Mouse (Mus musculus) brain, embryonic 14.5 days (tissue): ENCODE data around the gene Ttbk2. TPM values are rescaled to one million over a fixed set of nuclear protein-coding genes. Genes with fewer than 3 reads are reported as not detected.

Source experiments
- DNase-seq: peaks from one replicate; pipeline ENCODE4 v3.0.0-alpha.2; 2011; ENCODE audit warnings: low read depth
- CTCF ChIP-seq: fragments of 200-500 bp; IDR thresholded peaks from 2 replicates; pipeline ENCODE4 v1.5.1; 2012; ENCODE audit warnings: inconsistent platforms, mild to moderate bottlenecking, moderate library complexity, borderline replicate concordance; ENCODE audit not compliant: insufficient read depth, insufficient read length; ENCODE audit errors: extremely low read depth
- POLR2A ChIP-seq: fragments of 200-500 bp; IDR thresholded peaks from 2 replicates; pipeline ENCODE4 v1.6.1; 2012; ENCODE audit warnings: mild to moderate bottlenecking, inconsistent platforms, borderline replicate concordance; ENCODE audit not compliant: poor library complexity, insufficient read depth, insufficient read length, severe bottlenecking; ENCODE audit errors: extremely low read depth
- polyA plus RNA-seq: library from polyadenylated mRNA; depleted of rRNA; stranded (reverse); fragments of >200 nt; gene quantifications from 2 replicates; pipeline ENCODE4 v1.2.3, GENCODE M21; 2012; rRNA removed

Ttbk2 gene
- 18.7 and 25.1 TPM in 2 replicates for polyA plus RNA-seq

DNA sequence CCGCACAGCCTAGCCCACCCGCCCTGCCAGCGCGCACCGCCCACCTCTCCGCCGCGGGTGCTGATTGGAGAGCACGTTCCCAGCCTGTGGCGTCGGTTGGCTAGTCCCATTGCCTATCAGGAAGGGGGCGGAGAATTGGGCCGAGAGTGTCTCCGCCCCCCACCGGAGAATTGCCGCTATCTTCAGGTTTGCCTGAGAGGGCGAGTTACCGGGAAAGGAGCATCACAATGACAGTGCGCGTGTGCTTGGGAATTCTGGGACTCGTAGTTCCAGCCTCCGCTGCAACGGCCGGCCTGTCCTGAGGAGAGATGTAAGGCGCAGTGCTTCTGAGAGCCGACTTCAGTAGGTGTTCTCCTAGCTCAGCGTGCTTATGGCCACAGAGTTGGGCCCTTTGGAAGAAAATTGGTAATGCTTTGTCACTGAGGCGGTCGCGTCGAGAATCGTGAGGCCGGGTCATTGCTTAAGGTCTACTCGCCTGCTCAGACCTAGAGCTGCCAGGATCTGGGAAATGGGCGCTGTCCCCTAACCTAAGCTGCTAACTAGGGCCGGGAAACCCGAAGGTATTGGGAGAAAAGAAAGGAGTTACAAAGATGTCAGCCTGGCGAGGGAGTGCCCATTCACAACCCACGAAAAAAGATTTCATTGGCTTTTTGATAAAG is at the start of gene Ttbk2:
Gene Ttbk2 (minus strand): TSS at position 181 of the 659 bp plus-strand sequence.
- TF ChIP-seq POLR2A (peak; percentile 35; the same call in 1 of the 2 replicates), CTCF (peak; percentile 22; the same call in 1 of the 2 replicates)
- peak; percentile 99 for DNase-seq

DNA sequence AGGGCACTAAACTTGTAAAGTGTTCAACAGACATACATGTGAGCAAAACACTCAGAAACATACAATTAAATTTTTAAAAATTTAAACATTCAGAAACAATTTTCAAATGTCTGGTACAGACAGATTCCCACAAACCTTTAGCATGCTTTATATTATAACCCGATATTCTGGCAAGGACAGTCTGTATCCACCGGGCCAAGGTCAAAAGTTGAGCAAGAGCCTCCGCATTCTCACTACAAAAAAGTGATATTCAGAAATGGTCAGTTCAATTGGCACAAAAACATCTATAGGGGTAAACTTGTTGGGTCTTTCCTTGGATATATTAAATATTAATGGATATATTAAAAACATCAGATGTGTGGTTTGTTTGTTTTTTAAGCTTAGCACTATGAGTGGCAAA is 46.0 kb upstream of the Ttbk2 start:
- TF ChIP-seq POLR2A: no peak
- TF ChIP-seq CTCF: no peak
- DNase-seq: no peak

DNA sequence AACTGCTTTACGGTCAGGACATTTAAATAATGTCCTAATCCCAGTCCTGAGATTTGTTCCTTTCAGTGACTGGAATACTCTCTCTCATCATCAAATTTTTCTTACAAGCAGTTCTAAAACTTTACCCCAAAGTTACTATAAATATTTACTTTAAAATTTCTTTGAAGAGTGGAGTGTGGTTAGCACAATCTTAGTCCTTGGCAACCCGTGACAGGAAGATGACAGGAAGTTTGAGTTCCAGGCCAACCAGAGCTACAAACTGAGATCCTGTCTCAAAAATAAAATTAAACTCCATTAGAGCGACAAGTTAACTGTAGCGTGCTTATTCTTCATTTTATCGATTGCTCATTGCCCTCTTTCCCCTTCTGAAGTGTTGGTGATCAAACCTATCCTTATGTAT is 37.2 kb upstream of the Ttbk2 start:
- TF ChIP-seq CTCF (no peak), POLR2A (no peak)
- DNase-seq: no peak

DNA sequence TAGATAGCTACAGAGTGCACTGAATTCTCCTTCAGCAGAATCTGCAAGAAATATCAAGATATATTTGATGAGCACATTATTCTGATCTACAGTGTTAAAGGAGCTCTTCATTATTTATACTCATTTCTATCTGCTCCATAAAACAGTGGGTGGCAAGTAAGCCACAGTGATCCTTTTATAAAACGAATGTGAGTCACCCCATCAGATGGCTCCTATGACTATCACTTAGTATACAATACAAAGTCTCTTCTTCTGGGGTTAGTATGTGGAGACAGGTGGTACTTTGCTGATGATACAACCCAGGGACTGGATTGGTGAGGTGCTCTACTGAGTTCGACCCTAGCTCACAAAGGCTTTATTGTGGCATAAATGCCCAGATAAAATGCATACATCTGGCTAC is 22.8 kb upstream of the Ttbk2 start:
- DNase-seq: no peak
- no peak for TF ChIP-seq CTCF
- TF ChIP-seq POLR2A: no peak

DNA sequence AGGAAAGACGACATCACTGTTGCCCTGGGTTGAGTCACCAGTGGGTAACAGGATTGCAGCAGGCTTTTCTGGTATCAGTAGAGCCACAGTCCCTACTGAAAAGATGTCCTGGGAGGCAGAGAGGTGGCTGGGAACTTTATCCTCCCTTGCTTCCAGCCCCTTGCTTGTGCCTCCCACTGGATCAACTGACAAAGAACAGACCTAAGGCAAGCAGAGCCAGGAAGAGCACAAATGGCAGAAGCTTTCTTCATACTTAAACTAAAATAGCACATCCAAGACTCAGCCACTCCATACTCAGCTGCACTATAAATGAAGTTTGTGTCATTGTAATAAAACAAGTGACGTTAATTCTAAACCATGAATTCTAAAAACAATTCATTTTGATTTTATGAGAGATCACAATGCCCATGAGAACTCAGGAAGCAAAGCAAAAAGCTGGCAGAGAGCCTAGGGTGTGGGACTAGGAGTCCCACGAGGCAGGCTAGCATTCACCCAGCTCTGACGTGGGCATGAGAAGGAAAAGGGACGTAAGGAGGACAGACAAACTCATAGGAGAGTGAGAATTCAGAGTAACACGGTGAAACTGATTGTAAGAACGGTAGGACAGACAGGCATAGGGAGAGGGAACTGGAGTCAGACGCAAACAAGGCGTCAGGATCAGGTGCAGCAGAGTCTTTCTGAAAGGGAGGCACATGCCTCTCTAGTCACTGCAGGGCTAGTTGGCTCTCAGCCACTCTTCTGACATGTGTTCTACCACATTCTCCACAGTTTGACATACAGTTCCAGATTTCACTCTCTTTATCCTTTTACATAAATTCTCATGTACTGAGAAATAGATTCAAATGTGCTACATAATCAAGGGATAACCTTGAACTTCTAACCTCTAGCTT is 21.3 kb upstream of the Ttbk2 start:
- TF ChIP-seq CTCF (no peak), POLR2A (no peak)
- DNase-seq: peak; percentile 38

DNA sequence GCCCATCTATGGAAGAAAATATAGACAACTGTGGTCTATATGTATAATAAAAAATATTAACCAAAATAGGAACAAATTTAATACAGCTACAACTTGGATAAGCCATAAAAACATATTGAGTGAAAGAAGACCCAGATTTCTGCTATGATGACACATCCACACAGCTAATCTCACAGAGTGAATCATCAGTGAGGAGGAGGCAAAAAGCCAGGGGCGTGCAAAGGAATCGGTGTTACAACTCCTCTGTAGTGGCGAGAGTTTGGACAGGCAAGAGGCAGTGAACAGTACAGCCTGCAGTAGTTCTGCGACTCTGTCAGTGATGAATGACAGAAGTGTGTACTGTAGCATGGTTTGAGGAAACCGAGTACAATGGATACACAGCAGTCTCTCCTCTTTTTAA is 16.9 kb upstream of the Ttbk2 start:
- TF ChIP-seq CTCF (no peak), POLR2A (no peak)
- no peak for DNase-seq

DNA sequence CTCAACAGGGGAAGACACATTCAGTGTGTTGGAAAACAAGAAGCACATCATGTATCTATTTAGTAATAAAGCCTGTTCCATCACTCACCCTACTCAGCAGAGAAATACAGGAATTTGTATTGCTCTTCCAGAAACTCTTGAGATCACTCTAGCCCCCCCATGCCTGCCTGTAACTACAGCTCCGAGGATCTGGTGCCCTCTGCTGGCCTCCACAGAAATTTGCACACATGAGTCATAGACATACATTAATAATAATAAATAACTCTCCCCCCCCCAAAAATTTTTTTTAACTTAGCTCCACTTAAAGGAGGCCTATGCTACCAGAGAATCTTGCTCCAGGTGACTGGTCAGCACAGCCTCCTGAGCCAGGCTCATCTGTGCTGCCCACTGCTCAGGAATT is 16.2 kb upstream of the Ttbk2 start:
- peak; percentile 62 for DNase-seq
- TF ChIP-seq CTCF (peak; percentile 70), POLR2A (no peak)

DNA sequence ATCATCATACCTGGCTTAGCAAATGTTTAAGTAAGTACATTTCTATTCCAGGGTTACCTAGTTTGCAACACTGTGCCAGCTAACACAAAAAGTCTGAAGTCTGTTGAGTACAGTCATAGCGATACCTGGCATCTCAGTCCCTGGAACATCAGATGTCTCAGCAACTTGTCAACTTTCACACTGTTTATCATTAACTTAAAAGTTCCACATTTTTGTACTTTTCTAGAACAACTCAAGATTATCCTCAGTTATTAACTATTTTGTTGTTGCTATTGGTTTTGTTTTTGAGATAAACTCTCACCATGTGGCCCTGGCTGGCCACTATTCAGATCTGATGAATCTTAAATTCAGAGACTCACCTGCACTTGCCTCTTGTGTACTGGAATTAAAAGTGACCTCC is 13.0 kb upstream of the Ttbk2 start:
- DNase-seq: no peak
- no peak for TF ChIP-seq CTCF
- TF ChIP-seq POLR2A: no peak

DNA sequence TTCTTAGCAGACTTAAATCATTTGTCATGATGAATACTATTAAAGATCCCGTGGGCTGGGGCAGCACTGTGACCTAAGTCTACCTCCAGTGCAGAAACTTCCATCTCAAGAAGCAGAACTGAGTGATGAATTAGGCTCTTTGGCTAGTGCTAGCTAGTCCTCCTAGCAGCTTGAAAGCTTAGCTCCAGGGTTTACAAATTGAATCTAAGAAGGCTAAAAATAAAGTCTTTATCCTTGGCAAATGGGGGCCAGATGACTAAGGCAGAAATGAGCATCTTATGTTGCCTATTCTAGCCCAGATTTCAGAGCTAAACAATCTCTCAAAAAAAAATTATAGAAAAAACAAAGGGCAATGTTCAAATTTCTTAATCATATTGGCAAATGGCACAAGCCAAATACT is 10.3 kb upstream of the Ttbk2 start:
- no peak for TF ChIP-seq CTCF
- TF ChIP-seq POLR2A: no peak
- no peak for DNase-seq

DNA sequence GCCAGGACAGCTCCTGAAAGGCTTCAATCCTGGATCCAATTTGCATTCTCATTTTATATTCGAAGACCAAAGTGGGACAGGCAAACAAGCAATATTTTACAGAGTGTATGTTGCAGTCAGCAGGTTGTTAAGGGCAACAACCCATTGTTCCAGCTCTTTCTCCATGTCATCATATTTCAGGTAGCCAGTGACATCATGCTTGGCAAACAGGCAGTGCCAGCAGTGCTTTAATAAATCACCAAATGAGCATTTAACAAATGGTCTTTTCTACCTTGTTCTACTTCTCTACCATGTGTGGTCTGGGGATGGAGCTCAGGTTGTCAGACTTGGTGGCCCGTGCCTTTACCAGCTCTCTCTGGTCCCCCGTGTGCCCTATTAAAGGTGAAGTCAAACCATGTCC is 7.7 kb upstream of the Ttbk2 start:
- TF ChIP-seq POLR2A (no peak), CTCF (no peak)
- DNase-seq: no peak

DNA sequence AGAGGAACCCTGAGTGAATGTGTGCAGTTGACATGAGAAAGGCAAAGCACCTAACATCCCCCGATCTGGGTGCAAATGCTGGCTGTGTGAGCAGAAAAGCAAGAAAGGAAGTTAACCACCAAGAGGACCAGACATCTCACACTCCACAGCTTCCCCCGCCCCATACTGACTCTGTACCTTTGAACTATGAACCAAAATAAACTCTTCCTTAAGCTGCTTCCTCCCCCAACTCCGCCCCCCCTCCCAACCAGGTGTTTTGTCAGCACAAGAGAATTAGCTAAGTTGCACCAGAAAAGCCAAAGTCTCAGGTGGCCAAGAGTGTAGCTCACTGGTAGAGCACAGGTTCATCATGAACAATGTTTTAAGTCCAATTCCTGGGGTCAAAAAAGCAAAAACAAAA is 2.7 kb upstream of the Ttbk2 start:
- no peak for DNase-seq
- TF ChIP-seq CTCF: no peak
- TF ChIP-seq POLR2A: no peak

DNA sequence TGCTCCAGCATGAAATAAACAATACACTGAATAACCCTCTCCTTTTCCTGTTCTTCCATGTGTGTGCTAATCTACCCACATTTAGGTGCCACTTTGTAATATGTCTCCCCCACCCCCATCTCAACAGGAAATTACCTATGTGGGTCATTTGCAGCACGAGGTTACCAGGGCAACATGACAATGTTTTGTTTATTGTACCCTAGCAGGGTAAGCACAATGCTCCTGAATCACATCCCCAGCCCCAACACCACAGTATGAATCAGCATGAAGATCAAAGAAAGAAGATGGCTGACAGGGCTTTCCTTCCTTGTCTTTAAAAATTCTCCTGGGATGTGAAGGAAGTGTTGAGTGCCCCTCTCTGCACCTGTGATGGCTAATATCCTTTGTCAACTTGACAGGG is 2.2 kb upstream of the Ttbk2 start:
- TF ChIP-seq CTCF: no peak
- TF ChIP-seq POLR2A: no peak
- DNase-seq: no peak
